Mouse (Mus musculus) cerebellum, postnatal 25 days (tissue): ENCODE data around the gene Nudt16l1.
A peak's percentile ranks its signal among the peaks of the same experiment; 100 is the strongest.

Experiments used
- DNase-seq, 2 experiments: peaks; one replicate each; pipeline ENCODE4 v3.0.0; 2021; ENCODE audit warnings: mixed read lengths in 2 of 2

Nudt16l1 gene

GRCm38 (mm10) chr16:4915931-4916330 is 22.6 kb upstream of the Nudt16l1 start:
- no peak for DNase-seq

GRCm38 (mm10) chr16:4916608-4917007 is 22.0 kb upstream of the Nudt16l1 start:
- DNase-seq: no peak

GRCm38 (mm10) chr16:4920556-4920955 is 18.0 kb upstream of the Nudt16l1 start:
- DNase-seq: no peak

- DNase-seq: no peak
These were observed 16.1 kb upstream of the Nudt16l1 start for GRCm38 (mm10) chr16:4922481-4922880.

GRCm38 (mm10) chr16:4923996-4924395 is 14.6 kb upstream of the Nudt16l1 start:
- DNase-seq: no peak

- DNase-seq: no peak
These were observed 10.6 kb upstream of the Nudt16l1 start for GRCm38 (mm10) chr16:4927967-4928366.

GRCm38 (mm10) chr16:4928474-4928873 is 10.1 kb upstream of the Nudt16l1 start:
- no peak for DNase-seq

GRCm38 (mm10) chr16:4932429-4932828 is 6.1 kb upstream of the Nudt16l1 start:
- peak in 1 of 2 experiments; percentile 49 for DNase-seq

GRCm38 (mm10) chr16:4935430-4935829 is 3.1 kb upstream of the Nudt16l1 start:
- DNase-seq: no peak

GRCm38 (mm10) chr16:4935931-4936703 is 2.4 kb upstream of the Nudt16l1 start:
- DNase-seq: no peak

- no peak for DNase-seq
These were observed 990 bp upstream of the Nudt16l1 start for GRCm38 (mm10) chr16:4937351-4938190.

- peak; percentile 93 to 97 for DNase-seq
These were observed 428 bp downstream of the Nudt16l1 start for GRCm38 (mm10) chr16:4938989-4939388.

GRCm38 (mm10) chr16:4939412-4939811 is 851 bp downstream of the Nudt16l1 start:
- peak in 1 of 2 experiments; percentile 55 for DNase-seq

- no peak for DNase-seq
These were observed 1.8 kb downstream of the Nudt16l1 start for GRCm38 (mm10) chr16:4940311-4940850.

GRCm38 (mm10) chr16:4941016-4941415 is 2.5 kb downstream of the Nudt16l1 start:
- no peak for DNase-seq

GRCm38 (mm10) chr16:4942868-4943267 is 4.3 kb downstream of the Nudt16l1 start:
- DNase-seq: no peak

- DNase-seq: no peak
These were observed 4.9 kb downstream of the Nudt16l1 start for GRCm38 (mm10) chr16:4943431-4943830.

GRCm38 (mm10) chr16:4945415-4945814 is 6.9 kb downstream of the Nudt16l1 start:
- no peak for DNase-seq

- DNase-seq: no peak
These were observed 7.6 kb downstream of the Nudt16l1 start for GRCm38 (mm10) chr16:4946155-4946554.

GRCm38 (mm10) chr16:4947378-4947777 is 8.8 kb downstream of the Nudt16l1 start:
- no peak for DNase-seq

GRCm38 (mm10) chr16:4956609-4957008 is 18.0 kb downstream of the Nudt16l1 start:
- DNase-seq: no peak

GRCm38 (mm10) chr16:4957446-4957845 is 18.9 kb downstream of the Nudt16l1 start:
- peak; percentile 71 to 78 for DNase-seq

GRCm38 (mm10) chr16:4960260-4960659 is 21.7 kb downstream of the Nudt16l1 start:
- no peak for DNase-seq

- peak in 1 of 2 experiments; percentile 8 for DNase-seq
These were observed 24.8 kb downstream of the Nudt16l1 start for GRCm38 (mm10) chr16:4963346-4963745.
